Mouse (Mus musculus) midbrain, postnatal 0 days (tissue): ENCODE results near the gene Ska3. TPM values are rescaled to one million over a fixed set of nuclear protein-coding genes. Genes with fewer than 3 reads are reported as not detected.
"Not testable (repeated sequence)": the region's sequence is repeated elsewhere in the genome, so short reads cannot be mapped to it uniquely, and the experiment has no call there.

Source experiments
- ATAC-seq: fragments of 200-750 bp; cut with Nextera tagmentation; 2 replicates; pipeline ENCODE4 v1.8.0; 2017; ENCODE audit warnings: moderate number of reproducible peaks, mild to moderate bottlenecking, moderate TSS enrichment, moderate library complexity; ENCODE audit not compliant: low FRiP score
- DNase-seq: peaks from one replicate; pipeline ENCODE4 v3.0.0-alpha.2; 2015; ENCODE audit warnings: low spot score
- H3K27ac ChIP-seq: fragments of 300-500 bp; sonication (generic); 2 replicates; pipeline ENCODE4 v1.5.1; 2014; ENCODE audit warnings: low read depth, mild to moderate bottlenecking, low read length, mixed read lengths
- H3K27me3 ChIP-seq: fragments of 300-500 bp; sonication (generic); 2 replicates; pipeline ENCODE4 v1.6.1; 2014; ENCODE audit warnings: low read length, control low read depth, mixed read lengths; ENCODE audit not compliant: insufficient read depth
- H3K36me3 ChIP-seq: fragments of 300-500 bp; sonication (generic); 2 replicates; pipeline ENCODE4 v1.6.1; 2014; ENCODE audit warnings: low read length, control low read depth, mixed read lengths; ENCODE audit not compliant: insufficient read depth
- H3K4me1 ChIP-seq: fragments of 300-500 bp; sonication (generic); 2 replicates; pipeline ENCODE4 v1.6.1; 2014; ENCODE audit warnings: mild to moderate bottlenecking, control low read depth, antibody characterized with exemption, low read length, mixed read lengths; ENCODE audit not compliant: insufficient read depth
- H3K4me2 ChIP-seq: fragments of 300-500 bp; sonication (generic); 2 replicates; pipeline ENCODE4 v1.6.1; 2014; ENCODE audit warnings: low read depth, mild to moderate bottlenecking, low read length, mixed read lengths; ENCODE audit not compliant: poor library complexity, severe bottlenecking
- H3K4me3 ChIP-seq: fragments of 300-500 bp; sonication (generic); 2 replicates; pipeline ENCODE4 v1.5.1; 2014; ENCODE audit warnings: low read depth, mild to moderate bottlenecking, low read length, moderate library complexity
- H3K9ac ChIP-seq: fragments of 300-500 bp; sonication (generic); replicated peaks from 2 replicates; pipeline ENCODE4 v1.6.1; 2014; ENCODE audit warnings: mild to moderate bottlenecking, low read length, moderate library complexity, mixed read lengths; ENCODE audit not compliant: poor library complexity, severe bottlenecking
- H3K9me3 ChIP-seq: fragments of 300-500 bp; sonication (generic); 2 replicates; pipeline ENCODE4 v1.6.1; 2016; ENCODE audit warnings: low read length, control low read depth
- CTCF ChIP-seq: IDR thresholded peaks from 2 replicates; pipeline ENCODE4 v1.5.1; 2016; ENCODE audit warnings: antibody characterized with exemption, mild to moderate bottlenecking
- WGBS: fragments of 180-500 bp; shearing (Covaris S2); extraction: QIAGEN DNeasy Blood & Tissue Kit; methylation state at CpG from one replicate; pipeline ENCODE4 v1.1.7; 2014; 5-methylcytosine and 5-hydroxymethylcytosine counted together
- polyA plus RNA-seq: library from polyadenylated mRNA; unstranded; fragments of >200 nt; fragmentation: Nextera tagmentation; extraction: Ambion mirVana; gene quantifications from 2 replicates; pipeline ENCODE4 v1.2.1, GENCODE M21; 2015
- total RNA-seq: library from RNA; depleted of rRNA; stranded (reverse); fragments of >200 nt; gene quantifications from 2 replicates; pipeline ENCODE4 v1.2.3, GENCODE M21; 2014

Gene Ska3
- total and polyA plus RNA-seq, 2 experiments from 2014 or later, result 4.2 TPM

DNA sequence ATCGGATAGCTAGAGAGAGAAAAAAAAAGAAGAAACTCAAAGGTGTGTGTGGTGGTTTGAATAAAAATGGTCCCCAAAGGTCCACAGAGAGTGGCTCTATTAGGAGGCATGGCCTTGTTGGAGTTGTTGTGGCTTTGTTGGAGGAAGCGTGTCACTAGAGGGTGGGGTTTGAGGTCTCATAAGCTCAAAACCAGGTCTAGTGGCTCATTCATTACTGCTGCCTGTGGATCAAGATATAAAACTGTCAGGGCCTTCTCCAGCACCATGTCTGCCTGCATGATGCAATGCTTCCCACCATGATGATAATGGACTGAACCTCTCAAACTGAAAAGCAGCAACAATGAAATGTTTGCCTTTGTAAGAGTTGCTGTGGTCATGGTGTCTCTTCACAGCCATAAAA is 32.6 kb upstream of the Ska3 start:
- TF ChIP-seq CTCF, result no peak
- 96% methylated on average over 2 of the region's 2 CpGs for WGBS
- H3K27ac ChIP-seq, result no peak overlapping the region
- no peaks in the 10 kb centered on the region for H3K9me3 ChIP-seq
- peaks cover 14% of the 10 kb centered on the region; the same call in 1 of the 2 replicates for H3K36me3 ChIP-seq
- no peak overlapping the region for H3K4me2 ChIP-seq
- no peak for DNase-seq
- no peak overlapping the region for H3K4me3 ChIP-seq
- no peak for ATAC-seq
- H3K4me1 ChIP-seq, result no peaks in the 10 kb centered on the region
- no peak overlapping the region for H3K9ac ChIP-seq
- H3K27me3 ChIP-seq, result no peaks in the 10 kb centered on the region

DNA sequence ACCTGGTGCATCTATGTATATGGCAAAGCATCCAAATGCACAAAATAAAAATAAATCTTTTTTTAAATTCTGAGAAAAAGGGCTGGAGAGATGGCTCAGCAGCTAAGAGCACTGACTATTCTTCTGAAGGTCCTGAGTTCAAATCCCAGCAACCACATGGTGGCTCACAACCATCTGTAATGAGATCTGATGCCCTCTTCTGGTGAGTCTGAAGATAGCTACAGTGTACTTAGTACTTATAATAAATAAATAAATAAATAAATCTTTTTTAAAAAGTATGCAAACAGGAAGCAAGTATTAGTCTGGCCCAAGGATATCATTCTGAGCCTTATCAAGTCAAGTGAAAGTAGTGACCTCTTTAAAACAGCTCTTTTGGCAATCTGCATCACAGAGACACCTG is 30.1 kb upstream of the Ska3 start:
- H3K36me3 ChIP-seq, result peaks cover 20% of the 10 kb centered on the region

DNA sequence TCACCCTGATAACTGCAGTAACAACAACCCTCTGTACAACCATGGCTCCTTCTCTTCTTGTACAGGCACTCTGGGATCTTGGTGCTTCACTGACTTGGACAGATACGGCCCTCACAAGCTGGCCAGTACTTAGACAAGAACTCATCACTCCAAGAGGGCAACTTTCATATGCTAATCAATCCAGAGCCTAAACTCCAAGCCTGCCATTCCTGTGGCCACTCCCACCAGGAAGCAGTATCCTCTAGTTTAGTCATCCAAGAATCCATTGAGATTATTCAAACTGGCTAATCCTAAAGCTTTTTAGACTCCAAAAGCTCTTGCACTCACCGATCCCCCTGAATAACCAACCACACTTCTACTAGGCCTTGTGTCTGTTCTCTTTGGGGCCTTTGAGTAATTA is 27.0 kb upstream of the Ska3 start:
- no peak for DNase-seq
- no peak overlapping the region for H3K4me3 ChIP-seq
- H3K27ac ChIP-seq, result no peak overlapping the region
- no peaks in the 10 kb centered on the region for H3K27me3 ChIP-seq
- WGBS, result 50% methylated on average over 2 of the region's 2 CpGs
- no peak overlapping the region for H3K9ac ChIP-seq
- ATAC-seq, result no peak
- TF ChIP-seq CTCF, result no peak
- no peaks in the 10 kb centered on the region for H3K4me1 ChIP-seq
- H3K36me3 ChIP-seq, result peaks cover 15% of the 10 kb centered on the region
- no peak overlapping the region for H3K4me2 ChIP-seq
- H3K9me3 ChIP-seq, result no peaks in the 10 kb centered on the region

More for the DNA sequence above, 30.1 kb upstream of the Ska3 start:
- not testable (repeated sequence) for DNase-seq, H3K27me3 ChIP-seq, H3K9me3 ChIP-seq, H3K27ac ChIP-seq, H3K9ac ChIP-seq, H3K4me1 ChIP-seq, H3K4me3 ChIP-seq, H3K4me2 ChIP-seq, ATAC-seq
- peak; percentile 35; the same call in 1 of the 2 replicates for TF ChIP-seq CTCF

DNA sequence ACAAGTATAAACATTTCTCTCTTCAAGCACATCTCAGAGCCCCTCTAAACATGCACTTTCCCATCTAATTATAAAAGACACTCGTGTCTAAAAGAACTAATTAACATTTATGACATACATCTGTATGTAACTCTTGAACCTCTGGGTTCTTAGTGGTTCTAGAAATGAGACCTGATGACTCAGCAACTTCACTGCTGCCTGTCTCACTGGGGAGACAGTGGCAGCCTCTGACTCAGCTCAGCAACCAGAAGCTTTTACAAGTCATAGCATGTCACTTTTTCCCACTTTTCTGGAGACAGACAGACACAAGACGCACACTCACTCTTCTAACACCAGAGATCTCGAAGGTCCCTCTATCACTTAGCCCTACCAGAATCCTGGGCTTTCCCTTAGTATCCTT is 24.3 kb upstream of the Ska3 start:
- H3K4me3 ChIP-seq, result no peak overlapping the region
- no peak overlapping the region for H3K27ac ChIP-seq
- peaks cover 10% of the 10 kb centered on the region for H3K36me3 ChIP-seq
- WGBS, result 85% methylated on average over 3 of the region's 3 CpGs
- no peaks in the 10 kb centered on the region for H3K9me3 ChIP-seq
- no peak overlapping the region for H3K9ac ChIP-seq
- no peaks in the 10 kb centered on the region for H3K27me3 ChIP-seq
- no peak for ATAC-seq
- no peak for DNase-seq
- no peak for TF ChIP-seq CTCF
- H3K4me1 ChIP-seq, result no peaks in the 10 kb centered on the region
- H3K4me2 ChIP-seq, result no peak overlapping the region

DNA sequence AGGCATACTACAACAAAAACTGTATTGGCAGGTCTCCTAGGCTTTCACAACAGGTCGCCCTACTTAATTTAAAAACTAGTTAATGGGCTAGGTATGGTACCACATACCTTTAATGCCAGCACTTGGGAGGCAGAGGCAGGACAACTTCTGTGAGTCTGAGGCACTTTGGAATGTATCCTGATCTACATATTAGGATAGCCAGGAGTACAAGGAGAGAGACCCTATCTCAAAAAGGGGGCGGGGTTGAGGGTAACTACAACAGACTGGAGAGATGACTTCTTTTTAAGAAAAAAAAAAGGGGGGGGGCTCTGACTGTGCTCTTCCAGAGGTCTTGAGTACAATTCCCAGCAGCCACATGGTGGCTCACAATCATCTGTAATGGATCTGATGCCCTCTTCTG is 22.7 kb upstream of the Ska3 start:
- TF ChIP-seq CTCF, result no peak
- 98% methylated on average over 2 of the region's 2 CpGs for WGBS
- Histone ChIP-seq H3K4me1 (no peaks in the 10 kb centered on the region), H3K4me3 (no peak overlapping the region), H3K9me3 (no peaks in the 10 kb centered on the region), H3K27me3 (no peaks in the 10 kb centered on the region), H3K36me3 (peaks cover 22% of the 10 kb centered on the region), H3K27ac (no peak overlapping the region), H3K9ac (no peak overlapping the region), H3K4me2 (no peak overlapping the region)
- DNase-seq, result no peak
- ATAC-seq, result no peak

DNA sequence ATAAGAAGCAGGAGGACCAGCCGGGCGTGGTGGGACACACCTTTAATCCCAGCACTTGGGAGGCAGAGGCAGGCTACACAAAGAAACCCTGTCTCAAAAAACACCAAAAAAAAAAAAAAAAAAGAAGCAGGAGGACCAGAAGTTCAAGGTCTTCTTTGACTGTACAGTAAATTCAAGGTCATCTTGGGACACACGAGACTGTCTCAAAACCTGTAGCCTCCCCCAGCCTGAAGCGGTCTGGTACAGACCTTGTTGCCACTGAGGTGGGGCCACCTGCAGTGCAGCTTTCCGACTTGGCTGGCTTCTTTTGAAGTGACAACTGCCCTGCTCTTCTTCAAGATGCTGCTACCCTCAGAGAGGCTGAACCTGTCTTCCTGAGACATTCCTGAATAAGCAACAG is 22.1 kb upstream of the Ska3 start:
- H3K27me3 ChIP-seq, ATAC-seq, H3K4me3 ChIP-seq, DNase-seq, H3K27ac ChIP-seq, H3K9me3 ChIP-seq, H3K4me2 ChIP-seq, H3K4me1 ChIP-seq, H3K9ac ChIP-seq: not testable (repeated sequence)
- H3K36me3 ChIP-seq, result peaks cover 20% of the 10 kb centered on the region
- 73% methylated on average over 5 of the region's 5 CpGs for WGBS

DNA sequence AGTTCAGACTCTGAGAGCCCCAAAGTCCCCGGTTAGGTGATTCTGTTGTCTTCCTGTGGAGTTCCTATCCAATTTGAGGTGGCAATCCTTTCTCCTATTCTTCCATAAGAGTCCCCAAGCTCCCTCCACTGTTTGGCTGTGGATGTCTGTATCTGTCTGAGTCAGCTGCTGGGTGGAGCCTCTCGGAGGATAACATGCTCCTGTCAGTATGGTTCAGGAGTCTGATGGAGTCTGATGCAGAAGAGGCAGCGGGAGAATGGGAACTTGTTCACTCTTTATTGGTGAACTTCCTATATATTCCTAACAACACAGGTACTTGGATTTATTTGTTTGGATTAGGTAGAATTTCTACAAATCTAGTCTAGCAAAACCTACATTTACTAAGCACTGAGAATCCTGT is 18.6 kb upstream of the Ska3 start:
- DNase-seq (no peak), ATAC-seq (no peak)
- no peak for TF ChIP-seq CTCF
- Histone ChIP-seq H3K4me1 (no peaks in the 10 kb centered on the region), H3K9ac (no peak overlapping the region), H3K27ac (no peak overlapping the region), H3K36me3 (peaks cover 22% of the 10 kb centered on the region), H3K9me3 (no peaks in the 10 kb centered on the region), H3K4me2 (no peak overlapping the region), H3K4me3 (no peak overlapping the region), H3K27me3 (no peaks in the 10 kb centered on the region)
- 89% methylated on average over 3 of the region's 3 CpGs for WGBS
